Mouse (Mus musculus) midbrain, embryonic 15.5 days (tissue): Measurements from ENCODE around the gene Mmp21. TPM values are rescaled to one million over a fixed set of nuclear protein-coding genes. Genes with fewer than 3 reads are reported as not detected.
"Not testable (repeated sequence)": the region's sequence is repeated elsewhere in the genome, so short reads cannot be mapped to it uniquely, and the experiment has no call there.

ENCODE experiments used
- ATAC-seq: fragments of 200-750 bp; cut with Nextera tagmentation; replicated peaks from 2 replicates; pipeline ENCODE4 v1.8.0; 2017; ENCODE audit warnings: moderate TSS enrichment
- H3K27ac ChIP-seq: fragments of 300-500 bp; sonication (generic); 2 replicates; pipeline ENCODE4 v1.5.1; 2015; ENCODE audit warnings: mild to moderate bottlenecking, inconsistent platforms
- H3K27me3 ChIP-seq: fragments of 300-500 bp; sonication (generic); replicated peaks from 2 replicates; pipeline ENCODE4 v1.6.1; 2015; ENCODE audit warnings: inconsistent platforms
- H3K36me3 ChIP-seq: fragments of 300-500 bp; sonication (generic); replicated peaks from 2 replicates; pipeline ENCODE4 v1.6.1; 2015; ENCODE audit warnings: inconsistent platforms
- H3K4me1 ChIP-seq: fragments of 300-500 bp; sonication (generic); 2 replicates; pipeline ENCODE4 v1.6.1; 2015; ENCODE audit warnings: inconsistent platforms
- H3K4me2 ChIP-seq: fragments of 300-500 bp; sonication (generic); 2 replicates; pipeline ENCODE4 v1.6.1; 2015; ENCODE audit warnings: inconsistent platforms, mild to moderate bottlenecking, moderate library complexity
- H3K4me3 ChIP-seq: fragments of 300-500 bp; sonication (generic); 2 replicates; pipeline ENCODE4 v1.5.1; 2015; ENCODE audit warnings: mild to moderate bottlenecking, inconsistent platforms
- H3K9ac ChIP-seq: fragments of 300-500 bp; sonication (generic); 2 replicates; pipeline ENCODE4 v1.6.1; 2015; ENCODE audit warnings: mild to moderate bottlenecking, inconsistent platforms
- H3K9me3 ChIP-seq: fragments of 300-500 bp; sonication (generic); 2 replicates; pipeline ENCODE4 v1.6.1; 2016; ENCODE audit warnings: inconsistent platforms
- whole genome bisulfite sequencing: fragments of 180-500 bp; shearing (Covaris S2); methylation state at CpG from one replicate; pipeline ENCODE4 v1.1.7; 2015; ENCODE audit warnings: mixed read lengths; 5-methylcytosine and 5-hydroxymethylcytosine counted together
- polyA plus RNA-seq: library from polyadenylated mRNA; unstranded; fragments of >200 nt; fragmentation: Nextera tagmentation; extraction: Ambion mirVana; gene quantifications from 2 replicates; pipeline ENCODE4 v1.2.1, GENCODE M21; 2015

The Mmp21 gene
- polyA plus RNA-seq, 1 experiment from 2014 or later, result 0.14 TPM

DNA sequence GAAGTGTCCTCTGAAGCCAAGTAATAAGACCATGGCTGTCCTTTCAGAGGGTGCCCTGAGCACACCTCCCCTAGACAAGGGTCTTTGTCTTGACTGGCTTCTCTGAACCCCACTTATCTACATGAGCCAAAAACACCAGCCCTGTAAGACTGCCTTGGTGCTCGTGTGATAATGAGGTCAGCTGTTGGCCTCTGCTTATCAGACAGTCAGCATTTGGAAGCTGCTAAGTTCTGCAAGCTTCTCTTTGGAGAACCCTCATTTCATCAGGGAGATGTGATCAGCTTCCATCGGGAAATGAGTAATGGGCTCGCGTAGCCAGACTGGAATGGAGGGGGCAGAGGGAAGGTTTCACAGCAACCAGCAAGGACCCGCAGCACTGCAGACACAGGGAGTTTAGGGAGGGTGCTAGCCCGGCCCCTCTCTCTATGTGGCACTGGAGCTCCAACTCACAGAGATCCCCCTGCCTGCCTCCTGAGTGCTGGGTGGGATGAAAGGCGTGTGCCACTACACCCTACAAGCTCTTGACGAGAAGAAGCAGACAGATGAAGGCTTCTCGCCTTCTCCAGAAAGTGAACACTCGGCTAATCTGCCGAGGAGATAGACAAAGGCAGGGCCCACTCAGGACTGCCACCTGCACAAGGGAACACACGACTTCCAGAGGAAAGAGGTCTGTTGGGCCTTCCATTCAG, 18.3 kb upstream of the Mmp21 start:
- Histone ChIP-seq H3K4me3 (no peak overlapping the region), H3K9ac (no peak overlapping the region), H3K36me3 (peaks cover 9% of the 10 kb centered on the region; the same call in 1 of the 2 replicates), H3K9me3 (no peaks in the 10 kb centered on the region), H3K4me1 (no peaks in the 10 kb centered on the region), H3K27ac (no peak overlapping the region), H3K27me3 (no peaks in the 10 kb centered on the region), H3K4me2 (no peak overlapping the region)
- 81% methylated on average over 12 of the region's 12 CpGs for WGBS
- no peak for ATAC-seq

DNA sequence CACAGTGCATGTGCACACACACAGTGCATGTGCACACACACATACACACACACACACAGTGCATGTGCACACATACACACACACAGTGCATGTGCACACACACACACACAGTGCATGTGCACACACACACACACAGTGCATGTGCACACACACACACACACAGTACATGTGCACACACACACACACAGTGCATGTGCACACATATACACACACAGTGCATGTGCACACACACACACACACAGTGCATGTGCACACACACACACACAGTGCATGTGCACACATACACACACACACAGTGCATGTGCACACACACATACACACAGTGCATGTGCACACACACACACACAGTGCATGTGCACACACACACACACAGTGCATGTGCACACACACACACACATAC, 5.8 kb upstream of the Mmp21 start:
- not testable (repeated sequence) for H3K4me3 ChIP-seq, H3K9ac ChIP-seq, H3K27me3 ChIP-seq, H3K9me3 ChIP-seq, H3K4me2 ChIP-seq, H3K27ac ChIP-seq, ATAC-seq, H3K4me1 ChIP-seq
- H3K36me3 ChIP-seq, result peaks cover 24% of the 10 kb centered on the region

DNA sequence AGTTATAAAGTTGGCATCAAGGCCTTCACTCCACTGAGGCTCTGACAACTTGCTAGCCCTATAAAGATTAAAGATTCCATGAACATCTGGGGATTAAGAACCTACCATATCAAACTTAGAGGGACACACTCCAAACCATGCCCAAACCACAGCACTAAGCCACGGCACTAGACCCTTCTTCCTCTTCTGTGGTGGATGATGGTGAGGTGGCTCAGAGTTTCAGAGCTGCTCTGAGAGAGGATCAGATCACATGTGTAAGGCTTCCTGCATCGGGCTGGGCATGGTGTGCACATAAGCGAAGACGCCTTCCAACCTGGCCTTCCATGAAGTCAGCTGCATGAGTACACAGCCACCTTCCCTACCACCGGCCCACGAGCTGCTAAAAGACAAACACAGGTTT, 4.8 kb upstream of the Mmp21 start:
- Histone ChIP-seq H3K9ac (no peak overlapping the region), H3K4me3 (no peak overlapping the region), H3K4me2 (no peak overlapping the region), H3K9me3 (peaks cover 5% of the 10 kb centered on the region; the same call in 1 of the 2 replicates), H3K27ac (no peak overlapping the region), H3K36me3 (peaks cover 16% of the 10 kb centered on the region), H3K4me1 (no peaks in the 10 kb centered on the region), H3K27me3 (no peaks in the 10 kb centered on the region)
- 96% methylated on average over 6 of the region's 6 CpGs for WGBS
- ATAC-seq, result no peak

DNA sequence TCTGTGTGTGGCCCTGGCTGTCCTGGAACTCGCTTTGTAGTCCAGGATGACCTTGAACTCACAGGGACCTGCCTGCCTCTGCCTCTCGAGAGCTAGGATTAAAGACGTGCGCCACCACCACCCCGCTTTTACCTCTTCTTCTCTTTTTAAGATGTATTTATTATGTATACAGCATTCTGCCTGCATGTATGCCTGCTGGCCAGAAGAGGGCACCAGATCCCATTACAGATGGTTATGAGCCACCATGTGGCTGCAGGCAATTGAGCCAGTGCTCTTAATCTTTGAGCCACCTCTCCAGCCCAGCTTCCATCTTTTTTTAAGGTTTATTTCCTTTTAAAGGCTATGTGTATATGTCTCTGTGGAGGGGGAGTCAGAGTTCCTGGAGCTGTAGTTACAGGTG, 4.2 kb upstream of the Mmp21 start:
- Histone ChIP-seq H3K4me3 (no peak overlapping the region), H3K9ac (no peak overlapping the region), H3K4me1 (no peaks in the 10 kb centered on the region), H3K27me3 (no peaks in the 10 kb centered on the region), H3K4me2 (no peak overlapping the region), H3K9me3 (peaks cover 5% of the 10 kb centered on the region; the same call in 1 of the 2 replicates), H3K27ac (no peak overlapping the region), H3K36me3 (peaks cover 11% of the 10 kb centered on the region)
- 75% methylated on average over 5 of the region's 5 CpGs for WGBS
- ATAC-seq, result no peak

DNA sequence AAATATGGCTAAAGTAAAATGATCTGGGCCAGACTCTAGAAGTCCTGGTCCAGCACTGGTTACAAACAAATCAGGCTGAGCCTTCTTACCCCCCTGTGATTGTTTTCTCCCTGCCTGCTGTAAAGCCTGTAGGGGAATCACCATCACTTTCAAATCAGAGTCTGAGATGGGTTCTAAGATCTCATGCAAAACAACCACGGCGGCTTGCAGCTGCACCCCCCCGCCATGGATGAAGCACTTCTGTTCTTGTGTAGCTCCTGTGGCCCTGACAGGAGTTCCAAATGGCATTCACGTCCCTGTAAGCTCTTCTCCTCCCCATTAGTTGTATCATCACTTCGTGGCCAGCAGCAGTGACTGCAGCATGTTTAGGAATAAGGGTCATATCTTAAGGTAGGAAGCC, 3.8 kb upstream of the Mmp21 start:
- H3K4me2 ChIP-seq, result no peak overlapping the region
- ATAC-seq, result no peak
- no peak overlapping the region for H3K4me3 ChIP-seq
- H3K36me3 ChIP-seq, result peaks cover 6% of the 10 kb centered on the region
- no peaks in the 10 kb centered on the region for H3K27me3 ChIP-seq
- no peak overlapping the region for H3K27ac ChIP-seq
- no peak overlapping the region for H3K9ac ChIP-seq
- no peaks in the 10 kb centered on the region for H3K4me1 ChIP-seq
- 94% methylated on average over 5 of the region's 5 CpGs for WGBS
- peaks cover 5% of the 10 kb centered on the region; the same call in 1 of the 2 replicates for H3K9me3 ChIP-seq

DNA sequence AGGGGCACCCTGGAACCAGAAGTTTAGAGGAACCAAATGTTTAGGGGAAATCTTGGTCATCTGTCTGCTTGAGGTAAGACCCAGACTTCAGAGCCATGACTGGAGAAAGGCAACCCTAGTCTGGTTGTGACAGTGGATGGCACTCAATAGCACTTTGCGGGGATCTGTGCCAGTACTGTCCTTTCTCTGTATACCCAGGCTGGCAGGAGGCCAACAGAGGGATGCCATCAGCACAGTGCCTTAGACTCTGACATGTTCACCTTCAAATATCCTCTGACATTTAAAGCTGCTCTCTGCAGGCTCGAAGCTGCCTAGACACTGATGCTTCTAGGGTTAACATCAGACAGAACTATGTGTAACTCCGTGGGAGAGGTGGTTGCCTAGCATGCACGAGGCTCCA, 422 bp downstream of the Mmp21 start:
- H3K27ac ChIP-seq, result no peak overlapping the region
- 72% methylated on average over 4 of the region's 4 CpGs for WGBS
- ATAC-seq, result no peak

DNA sequence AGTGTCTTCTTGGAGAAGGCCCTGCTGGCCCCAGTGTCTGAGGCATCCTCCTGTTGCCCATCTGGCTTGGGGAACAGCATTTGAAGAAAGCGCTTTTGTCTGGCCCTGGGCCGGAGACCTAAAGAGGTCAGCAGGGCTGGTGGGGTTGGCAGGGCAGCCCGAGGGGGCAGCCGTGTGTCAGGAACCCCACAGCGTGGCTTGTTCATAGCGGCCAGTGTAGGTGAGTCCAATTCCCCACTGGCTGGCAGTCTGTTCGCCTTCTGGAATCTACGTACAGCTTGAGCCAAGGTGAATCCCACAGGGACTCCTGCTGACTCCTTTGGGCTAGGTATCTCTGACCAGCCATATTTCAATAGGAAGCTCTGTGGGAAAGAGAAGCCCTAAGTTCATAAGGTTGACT, 1.1 kb downstream of the Mmp21 start:
- H3K9me3 ChIP-seq, result no peaks in the 10 kb centered on the region
- H3K36me3 ChIP-seq, result no peaks in the 10 kb centered on the region

More for the DNA sequence above, 422 bp downstream of the Mmp21 start:
- no peaks in the 10 kb centered on the region for H3K27me3 ChIP-seq
- H3K4me3 ChIP-seq, result no peak overlapping the region
- H3K9me3 ChIP-seq, result no peaks in the 10 kb centered on the region
- H3K4me2 ChIP-seq, result no peak overlapping the region
- no peak overlapping the region for H3K9ac ChIP-seq
- no peaks in the 10 kb centered on the region; the same call in 1 of the 2 replicates for H3K36me3 ChIP-seq
- no peaks in the 10 kb centered on the region for H3K4me1 ChIP-seq

DNA sequence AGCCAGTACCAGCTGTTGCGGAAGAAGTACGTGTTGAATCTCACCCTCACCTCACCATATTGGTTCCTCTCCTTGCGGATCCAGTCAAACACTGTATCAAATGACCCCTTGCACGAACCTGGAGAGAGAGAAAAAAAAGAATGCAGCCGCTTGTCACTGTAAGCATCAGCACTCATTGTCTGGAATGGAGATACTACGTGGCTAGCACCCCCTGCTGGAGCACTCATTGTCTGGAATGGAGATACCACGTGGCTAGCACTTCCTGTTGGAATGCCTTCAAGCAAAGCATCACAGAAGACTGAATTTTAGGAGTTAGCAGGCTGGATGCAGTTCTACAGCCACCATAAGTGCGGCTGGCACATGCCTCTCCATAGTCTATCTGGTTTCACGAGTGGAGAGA, 3.9 kb downstream of the Mmp21 start:
- Histone ChIP-seq H3K9me3 (no peaks in the 10 kb centered on the region), H3K9ac (no peak overlapping the region), H3K27ac (no peak overlapping the region), H3K36me3 (peaks cover 15% of the 10 kb centered on the region), H3K4me2 (no peak overlapping the region), H3K4me3 (no peak overlapping the region), H3K27me3 (no peaks in the 10 kb centered on the region), H3K4me1 (no peaks in the 10 kb centered on the region)
- WGBS, result 73% methylated on average over 9 of the region's 9 CpGs
- ATAC-seq, result no peak

More for the DNA sequence above, 1.1 kb downstream of the Mmp21 start:
- Histone ChIP-seq H3K4me1 (no peaks in the 10 kb centered on the region), H3K27ac (no peak overlapping the region), H3K9ac (no peak overlapping the region), H3K4me3 (no peak overlapping the region), H3K27me3 (no peaks in the 10 kb centered on the region), H3K4me2 (no peak overlapping the region)
- WGBS, result 89% methylated on average over 8 of the region's 8 CpGs
- no peak for ATAC-seq

DNA sequence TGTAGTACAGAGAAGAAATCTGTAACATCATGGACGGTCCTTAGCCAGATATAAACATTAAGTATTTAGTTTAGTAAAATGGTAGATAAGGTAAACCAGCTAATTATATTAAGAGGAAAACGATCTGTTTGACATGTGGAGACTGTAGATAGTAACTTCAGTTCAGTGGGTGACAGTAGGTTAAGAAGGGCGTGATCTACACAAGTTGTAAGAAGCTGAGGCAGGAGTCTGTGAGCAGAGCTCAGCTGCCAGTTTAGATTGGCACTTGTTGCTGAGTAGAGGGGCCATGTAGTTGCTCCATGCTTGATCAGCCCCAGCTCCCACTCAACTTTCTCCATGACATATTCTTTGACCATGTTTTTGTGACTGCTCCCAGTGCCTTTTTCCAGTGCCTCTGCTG, 9.0 kb downstream of the Mmp21 start:
- 91% methylated on average over 3 of the region's 3 CpGs for WGBS
- ATAC-seq, result no peak
- H3K9ac ChIP-seq, result no peak overlapping the region
- H3K36me3 ChIP-seq, result peaks cover 41% of the 10 kb centered on the region
- H3K27ac ChIP-seq, result no peak overlapping the region
- H3K4me2 ChIP-seq, result no peak overlapping the region
- H3K9me3 ChIP-seq, result no peaks in the 10 kb centered on the region
- H3K4me3 ChIP-seq, result no peak overlapping the region
- H3K27me3 ChIP-seq, result no peaks in the 10 kb centered on the region
- H3K4me1 ChIP-seq, result no peaks in the 10 kb centered on the region

DNA sequence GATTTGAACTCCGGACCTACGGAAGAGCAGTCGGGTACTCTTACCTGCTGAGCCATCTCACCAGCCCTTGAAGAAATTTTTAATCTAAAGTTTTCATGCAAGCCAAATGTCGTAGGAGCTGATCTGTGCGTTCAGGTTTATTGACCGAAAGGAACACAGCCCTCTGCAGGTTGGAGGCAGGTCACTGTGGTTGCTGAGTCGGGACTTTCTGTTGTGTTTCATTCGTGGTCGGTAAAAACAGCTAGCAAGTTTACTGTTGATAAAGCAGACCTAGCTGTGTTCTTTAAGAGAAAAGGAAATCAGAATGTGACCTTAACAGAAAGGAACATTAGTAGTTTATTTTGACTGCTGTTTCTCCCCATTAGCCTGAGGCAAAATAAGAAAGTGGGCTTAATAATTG, 9.9 kb downstream of the Mmp21 start:
- Histone ChIP-seq H3K4me2 (no peak overlapping the region), H3K4me3 (no peak overlapping the region), H3K4me1 (no peaks in the 10 kb centered on the region), H3K27ac (no peak overlapping the region), H3K27me3 (no peaks in the 10 kb centered on the region), H3K36me3 (peaks cover 47% of the 10 kb centered on the region), H3K9me3 (no peaks in the 10 kb centered on the region), H3K9ac (no peak overlapping the region)
- no peak for ATAC-seq
- WGBS, result 93% methylated on average over 9 of the region's 9 CpGs

DNA sequence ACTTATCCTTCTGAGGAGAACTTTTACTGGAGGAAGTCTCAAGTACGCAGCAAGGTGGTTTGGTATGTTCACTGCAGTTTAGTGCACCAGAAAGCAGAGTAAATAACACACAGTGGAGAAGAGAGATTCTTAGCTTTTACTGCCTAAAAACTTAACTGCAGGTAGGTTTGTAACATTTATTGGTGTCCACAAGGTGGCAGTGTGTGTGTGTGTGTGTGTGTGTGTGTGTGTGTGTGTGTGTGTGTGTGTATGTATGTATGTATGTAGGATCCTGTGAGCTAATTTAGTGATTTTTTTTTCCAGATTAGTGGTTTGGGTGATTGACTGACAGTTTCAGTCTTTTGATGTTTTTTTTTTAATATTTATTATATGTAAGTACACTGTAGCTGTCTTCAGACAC, 10.8 kb downstream of the Mmp21 start:
- Histone ChIP-seq H3K27ac (no peak overlapping the region), H3K4me2 (no peak overlapping the region), H3K9me3 (no peaks in the 10 kb centered on the region), H3K36me3 (peaks cover 52% of the 10 kb centered on the region), H3K4me3 (no peak overlapping the region), H3K27me3 (no peaks in the 10 kb centered on the region), H3K9ac (no peak overlapping the region), H3K4me1 (no peaks in the 10 kb centered on the region)
- WGBS, result 91% methylated on average over 1 of the region's 1 CpGs
- no peak for ATAC-seq

DNA sequence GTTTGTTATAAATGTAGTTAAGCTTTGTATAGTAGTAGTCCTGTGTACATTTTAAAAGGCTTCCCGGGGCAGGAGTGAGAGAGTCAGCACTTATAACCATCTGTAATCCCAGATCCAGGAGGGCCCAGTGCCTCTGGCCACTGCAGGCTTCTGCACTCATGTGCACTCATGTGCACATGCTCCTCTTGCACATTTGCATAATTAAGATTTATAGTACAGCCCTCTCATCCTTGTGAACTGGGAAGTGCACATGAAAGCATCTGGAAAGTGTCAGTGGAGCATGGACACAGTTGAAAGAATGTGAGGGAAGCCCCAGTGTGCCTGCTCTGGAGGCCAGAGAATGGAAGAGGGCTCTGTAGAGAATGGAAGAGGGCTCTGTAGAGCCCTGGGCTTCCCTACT, 17.4 kb downstream of the Mmp21 start:
- WGBS, result 96% methylated on average over 1 of the region's 1 CpGs
- H3K27ac ChIP-seq, result no peak overlapping the region

DNA sequence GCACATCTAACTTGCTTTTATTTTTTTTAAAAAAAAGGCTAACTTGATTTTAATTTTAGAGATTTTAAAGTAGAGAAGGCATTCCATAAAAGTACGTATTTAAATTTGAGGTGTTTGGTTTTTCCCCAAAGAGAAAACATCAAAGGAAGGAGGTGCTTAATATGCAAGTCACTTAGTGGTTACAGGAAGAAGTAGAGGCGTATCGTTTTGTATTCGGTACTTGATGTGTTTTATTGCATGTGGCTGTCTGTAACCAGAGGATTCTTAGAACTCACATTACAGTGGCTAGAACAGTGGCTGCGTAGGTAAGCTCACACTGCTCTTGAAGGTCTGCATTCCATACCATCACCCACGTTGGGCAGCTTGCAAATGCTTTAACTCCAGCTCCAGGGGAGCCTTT, 34.1 kb downstream of the Mmp21 start:
- H3K4me3 ChIP-seq, result no peak overlapping the region
- H3K9ac ChIP-seq, result no peak overlapping the region
- no peaks in the 10 kb centered on the region for H3K9me3 ChIP-seq
- H3K4me1 ChIP-seq, result no peaks in the 10 kb centered on the region
- H3K27me3 ChIP-seq, result no peaks in the 10 kb centered on the region
- WGBS, result 89% methylated on average over 6 of the region's 6 CpGs
- ATAC-seq, result no peak
- no peak overlapping the region for H3K27ac ChIP-seq
- H3K4me2 ChIP-seq, result no peak overlapping the region
- peaks cover 80% of the 10 kb centered on the region for H3K36me3 ChIP-seq

More for the DNA sequence above, 17.4 kb downstream of the Mmp21 start:
- H3K9me3 ChIP-seq, result no peaks in the 10 kb centered on the region
- peaks cover 79% of the 10 kb centered on the region for H3K36me3 ChIP-seq
- no peak for ATAC-seq
- no peak overlapping the region for H3K4me3 ChIP-seq
- no peak overlapping the region for H3K4me2 ChIP-seq
- no peaks in the 10 kb centered on the region for H3K27me3 ChIP-seq
- no peak overlapping the region for H3K9ac ChIP-seq
- no peaks in the 10 kb centered on the region for H3K4me1 ChIP-seq
